ENCODE assay signal across 16 mouse cellular contexts in the genomic region with DNA sequence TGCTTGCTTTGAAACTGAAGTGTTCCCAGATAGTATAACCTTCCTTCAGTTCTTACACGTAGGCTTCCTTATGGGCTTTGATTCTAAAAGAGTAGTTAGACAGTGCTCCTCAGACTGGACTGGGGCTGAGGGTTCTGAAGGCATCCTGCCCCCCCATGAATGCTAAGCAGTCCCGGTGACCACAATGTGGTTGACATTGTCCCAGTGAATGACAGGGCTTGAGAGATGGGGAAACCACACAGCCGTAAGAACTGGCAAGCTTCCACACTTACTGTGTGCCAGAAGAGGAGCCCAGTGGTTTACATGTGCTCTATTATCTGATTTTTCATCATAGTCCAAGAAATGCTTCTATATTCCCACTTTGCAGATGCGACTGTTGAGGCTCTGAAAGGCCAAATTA.
DNase-seq lines count a peak whose midpoint lies in the region; ATAC-seq and TF ChIP-seq lines count a peak whose summit lies in the region.
"Had no signal": no experiment of that assay in that cellular context is flagged by ENCODE, and none has a peak within 500 bp of the region (broad histone marks: within the 10 kb centered on the region; RNA-seq: fewer than 3 reads in every experiment).

No protein-coding gene starts in this region.

- no peak overlapping the region for H3K4me2 ChIP-seq in lung, postnatal 0 days (replicated peaks; ENCODE audit: low read depth, low read length)
- H3K4me2 ChIP-seq: hindbrain, embryonic 13.5 days; kidney, embryonic 15.5 days; limb, embryonic 12.5 days; neural tube, embryonic 12.5 days; stomach, embryonic 15.5 days had no signal

- 0 out of 2 replicates have a peak, but pooled peaks cover 2% of the 10 kb centered on the region for H3K9me3 ChIP-seq in lung, postnatal 0 days (ENCODE audit: low read length)
- H3K9me3 ChIP-seq: hindbrain, embryonic 13.5 days; stomach, embryonic 15.5 days had no signal

- no peaks in the 10 kb centered on the region for H3K36me3 ChIP-seq in lung, postnatal 0 days (ENCODE audit: insufficient read depth, low read length)
- H3K36me3 ChIP-seq: hindbrain, embryonic 13.5 days; kidney, embryonic 15.5 days; limb, embryonic 12.5 days; midbrain, embryonic 10.5 days; neural tube, embryonic 12.5 days; stomach, embryonic 15.5 days had no signal

- no peaks in the 10 kb centered on the region for H3K27me3 ChIP-seq in lung, postnatal 0 days (replicated peaks; ENCODE audit: insufficient read depth, low read length)
- H3K27me3 ChIP-seq: hindbrain, embryonic 13.5 days; kidney, embryonic 15.5 days; limb, embryonic 12.5 days; neural tube, embryonic 12.5 days; stomach, embryonic 15.5 days had no signal

- no peak overlapping the region; the same call in 1 of the 2 replicates for H3K27ac ChIP-seq in lung, postnatal 0 days (ENCODE audit: low read length)
- H3K27ac ChIP-seq: hindbrain, embryonic 13.5 days; kidney, embryonic 15.5 days; limb, embryonic 12.5 days; midbrain, embryonic 10.5 days; neural tube, embryonic 12.5 days; stomach, embryonic 15.5 days had no signal

- TF ChIP-seq CTCF in lung, adult 2 months (IDR thresholded peaks at IDR 0.05; ENCODE audit: insufficient read depth, low read length) = no peak
- TF ChIP-seq CTCF in lung, postnatal 0 days (IDR thresholded peaks at IDR 0.05) = no peak

- no peak for TF ChIP-seq POLR2A in lung, adult 2 months (IDR thresholded peaks at IDR 0.05; ENCODE audit: borderline replicate concordance, extremely low read depth, low read depth, low read length)

- DNase-seq in CD4-positive, CD25-positive, alpha-beta regulatory T cell, adult 2 months (ENCODE audit: low read depth, low spot score) = peak; percentile 34
- DNase-seq in lung, adult 18-20 months = peak; percentile 27 to 32
- DNase-seq in lung, adult 2 months = no peak
- peak; percentile 24 for DNase-seq in lung, postnatal 0 days (ENCODE audit: low spot score)
- DNase-seq in layer of hippocampus, postnatal 14 days (ENCODE audit: low spot score in 2 of 2) = no peak
- no peak for DNase-seq in embryo, embryonic 10 days (ENCODE audit: low spot score)
- DNase-seq in ovary, postnatal 36 days (ENCODE audit: low spot score) = no peak
- DNase-seq: cerebellum, adult 9-10 months had no signal

- 48% methylated on average over 4 of the region's 4 CpGs for WGBS in lung, adult 2 months
- 54% methylated on average over 4 of the region's 4 CpGs for WGBS in lung, postnatal 0 days

- TF ChIP-seq EP300 in lung, postnatal 0 days (IDR thresholded peaks at IDR 0.05) = no peak

- no peak for ATAC-seq in CD4-positive, CD25-positive, alpha-beta regulatory T cell, adult 4 months
- ATAC-seq in lung, postnatal 0 days = peak; percentile 43; the same call in 1 of the 2 replicates

- H3K4me3 ChIP-seq in lung, adult 2 months (replicated peaks; ENCODE audit: extremely low read depth, low read depth, low read length) = no peak overlapping the region
- no peak overlapping the region for H3K4me3 ChIP-seq in lung, postnatal 0 days (ENCODE audit: low read depth, low read length)
- H3K4me3 ChIP-seq: erythroblast, embryonic 14.5 days; hindbrain, embryonic 13.5 days; kidney, embryonic 15.5 days; limb, embryonic 12.5 days; midbrain, embryonic 10.5 days; neural tube, embryonic 12.5 days; stomach, embryonic 15.5 days had no signal

- no peaks in the 10 kb centered on the region for H3K4me1 ChIP-seq in lung, adult 2 months (ENCODE audit: control insufficient read depth, insufficient read depth, low read length)
- no peaks in the 10 kb centered on the region for H3K4me1 ChIP-seq in lung, postnatal 0 days (ENCODE audit: insufficient read depth, low read depth, low read length)
- H3K4me1 ChIP-seq: neural tube, embryonic 12.5 days had no signal

- H3K9ac ChIP-seq in lung, postnatal 0 days (replicated peaks; ENCODE audit: low read depth) = no peak overlapping the region
- H3K9ac ChIP-seq: hindbrain, embryonic 13.5 days; kidney, embryonic 15.5 days; limb, embryonic 12.5 days; neural tube, embryonic 12.5 days; stomach, embryonic 15.5 days had no signal

Comparison
In these comparisons a context has a peak if more than half of its experiments do, and no peak if none do; other contexts are left out.
1. DNase-seq: peak in CD4-positive, CD25-positive, alpha-beta regulatory T cell, adult 2 months (single experiment), lung, adult 18-20 months (2 of 2) and lung, postnatal 0 days (single experiment); none in lung, adult 2 months (single experiment), layer of hippocampus, postnatal 14 days (0 of 2), embryo, embryonic 10 days (single experiment) and ovary, postnatal 36 days (single experiment).